Mouse (Mus musculus): ENCODE results near the gene Ghr.

The Ghr gene

GRCm38 (mm10) chr15:3395700-3396099 lies 187.6 kb downstream of the Ghr start:
- in situ Hi-C loops (cut with MboI; ENCODE audit: unreplicated experiment in 2 of 2) = no loop called here

GRCm38 (mm10) chr15:3390722-3391121 lies 192.6 kb downstream of the Ghr start:
- in situ Hi-C loops (cut with MboI; ENCODE audit: unreplicated experiment in 2 of 2) = no loop called here

GRCm38 (mm10) chr15:3389011-3389410 lies 194.3 kb downstream of the Ghr start:
- in situ Hi-C loops (cut with MboI; ENCODE audit: unreplicated experiment in 2 of 2) = no loop called here

- in situ Hi-C loops (cut with MboI; ENCODE audit: unreplicated experiment in 2 of 2) = no loop called here
Measured at GRCm38 (mm10) chr15:3388485-3388884, 194.8 kb downstream of the Ghr start.

- in situ Hi-C loops (cut with MboI; ENCODE audit: unreplicated experiment in 2 of 2) = no loop called here
Measured at GRCm38 (mm10) chr15:3383788-3384187, 199.5 kb downstream of the Ghr start.

- in situ Hi-C loops (cut with MboI; ENCODE audit: unreplicated experiment in 2 of 2) = no loop called here
Measured at GRCm38 (mm10) chr15:3381413-3381812, 201.9 kb downstream of the Ghr start.

GRCm38 (mm10) chr15:3368261-3368832 lies 214.9 kb downstream of the Ghr start:
- in situ Hi-C loops (cut with MboI; ENCODE audit: unreplicated experiment in 2 of 2) = no loop called here

GRCm38 (mm10) chr15:3356073-3356766 lies 227.1 kb downstream of the Ghr start:
- in situ Hi-C loops (cut with MboI; ENCODE audit: unreplicated experiment in 2 of 2) = loop anchor here (10.0 kb wide), 3 partner anchors 141 to 549 kb away; partner anchors contain the start of gene Ghr (in 2 of the 2)

- in situ Hi-C loops (cut with MboI; ENCODE audit: unreplicated experiment in 2 of 2) = loop anchor here (5.0 to 10.0 kb wide), 4 partner anchors 136 to 551 kb away; partner anchors contain the start of gene Ghr (in 2 of the 2)
Measured at GRCm38 (mm10) chr15:3353696-3354095, 229.6 kb downstream of the Ghr start.

GRCm38 (mm10) chr15:3349306-3350064 lies 233.8 kb downstream of the Ghr start:
- in situ Hi-C loops (cut with MboI; ENCODE audit: unreplicated experiment in 2 of 2) = loop anchor here (5.0 to 10.0 kb wide), 4 partner anchors 132 to 555 kb away; partner anchors contain the start of gene Ghr (in 2 of the 2)

- in situ Hi-C loops (cut with MboI; ENCODE audit: unreplicated experiment in 2 of 2) = no loop called here
Measured at GRCm38 (mm10) chr15:3346682-3347081, 236.6 kb downstream of the Ghr start.

- in situ Hi-C loops (cut with MboI; ENCODE audit: unreplicated experiment in 2 of 2) = no loop called here
Measured at GRCm38 (mm10) chr15:3344555-3344954, 238.7 kb downstream of the Ghr start.

- in situ Hi-C loops (cut with MboI; ENCODE audit: unreplicated experiment in 2 of 2) = no loop called here
Measured at GRCm38 (mm10) chr15:3341806-3342582, 241.3 kb downstream of the Ghr start.

GRCm38 (mm10) chr15:3339847-3340246 lies 243.4 kb downstream of the Ghr start:
- in situ Hi-C loops (cut with MboI; ENCODE audit: unreplicated experiment in 2 of 2) = no loop called here

- in situ Hi-C loops (cut with MboI; ENCODE audit: unreplicated experiment in 2 of 2) = no loop called here
Measured at GRCm38 (mm10) chr15:3332517-3332916, 250.8 kb downstream of the Ghr start.

GRCm38 (mm10) chr15:3331813-3332212 lies 251.5 kb downstream of the Ghr start:
- in situ Hi-C loops (cut with MboI; ENCODE audit: unreplicated experiment in 2 of 2) = no loop called here

- in situ Hi-C loops (cut with MboI; ENCODE audit: unreplicated experiment in 2 of 2) = no loop called here
Measured at GRCm38 (mm10) chr15:3330291-3330690, 253.0 kb downstream of the Ghr start.

- in situ Hi-C loops (cut with MboI; ENCODE audit: unreplicated experiment in 2 of 2) = no loop called here
Measured at GRCm38 (mm10) chr15:3323041-3323440, 260.3 kb downstream of the Ghr start.

GRCm38 (mm10) chr15:3319929-3320328 lies 263.4 kb downstream of the Ghr start:
- in situ Hi-C loops (cut with MboI; ENCODE audit: unreplicated experiment in 2 of 2) = no loop called here

- in situ Hi-C loops (cut with MboI; ENCODE audit: unreplicated experiment in 2 of 2) = no loop called here
Measured at GRCm38 (mm10) chr15:3316617-3317016, 266.7 kb downstream of the Ghr start.

GRCm38 (mm10) chr15:3312937-3313336 lies 270.4 kb downstream of the Ghr start:
- in situ Hi-C loops (cut with MboI; ENCODE audit: unreplicated experiment in 2 of 2) = no loop called here

All from v-Abl transformed pro-B cells (cell line).